Mouse (Mus musculus): Measurements from ENCODE around the gene 2310007B03Rik.

DNA sequence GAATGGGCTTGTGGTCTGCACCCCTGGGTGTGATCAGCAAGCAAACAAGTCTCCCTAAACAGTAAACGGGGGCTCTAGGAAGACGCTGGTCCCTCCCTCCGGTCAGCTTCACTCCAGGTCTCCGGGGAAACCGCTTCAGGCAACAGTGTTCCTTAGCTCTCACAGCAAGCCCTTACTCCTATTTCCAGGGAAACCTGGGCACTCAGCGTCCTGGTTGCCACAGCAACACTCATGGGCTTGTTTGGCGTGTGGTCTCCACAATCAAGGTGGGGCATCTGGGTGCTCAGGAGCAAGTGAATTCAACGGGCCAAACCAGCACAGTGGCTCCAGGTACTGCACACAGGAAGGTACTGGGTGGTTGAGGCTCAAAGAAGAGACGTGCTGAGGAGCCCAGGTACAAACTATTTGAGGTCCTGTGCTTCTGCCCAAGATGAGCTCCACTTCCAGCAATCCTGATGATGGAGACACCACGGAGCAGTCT is 7.6 kb upstream of the 2310007B03Rik start, which contains the start of gene Crocc2:
- TF ChIP-seq CTCF (IDR thresholded peaks at IDR 0.05; ENCODE audit: borderline replicate concordance, extremely low read depth, insufficient read depth, insufficient read length) (no peak), POLR2A (IDR thresholded peaks at IDR 0.05; ENCODE audit: borderline replicate concordance, extremely low read depth, insufficient read depth, insufficient read length, poor library complexity, severe bottlenecking) (no peak)
